Mouse (Mus musculus) small intestine, adult 2 months (tissue): ENCODE measurements around the gene Pnpla1. TPM values are rescaled to one million over a fixed set of nuclear protein-coding genes. Genes with fewer than 3 reads are reported as not detected.

ENCODE experiments used
- H3K27ac ChIP-seq: fragments of 200-500 bp; 2 replicates; pipeline ENCODE4 v1.5.1; 2012; ENCODE audit warnings: low read depth, low read length, control low read depth, inconsistent platforms; ENCODE audit not compliant: insufficient read depth
- H3K27me3 ChIP-seq: fragments of 200-500 bp; 2 replicates; pipeline ENCODE4 v1.6.1; 2012; ENCODE audit warnings: mild to moderate bottlenecking, moderate library complexity, low read length, inconsistent platforms; ENCODE audit not compliant: control insufficient read depth, insufficient read depth
- H3K36me3 ChIP-seq: fragments of 200-500 bp; 2 replicates; pipeline ENCODE4 v1.6.1; 2012; ENCODE audit warnings: mild to moderate bottlenecking, low read length, control low read depth, inconsistent platforms; ENCODE audit not compliant: control insufficient read depth, insufficient read depth
- H3K4me1 ChIP-seq: fragments of 200-500 bp; 2 replicates; pipeline ENCODE4 v1.6.1; 2012; ENCODE audit warnings: low read length, inconsistent platforms, mixed read lengths; ENCODE audit not compliant: control insufficient read depth, insufficient read depth, insufficient read length
- H3K4me3 ChIP-seq: fragments of 200-500 bp; 2 replicates; pipeline ENCODE4 v1.5.1; 2012; ENCODE audit warnings: low read depth, mild to moderate bottlenecking, control low read depth, inconsistent platforms, low read length, moderate library complexity
- CTCF ChIP-seq: fragments of 200-500 bp; IDR thresholded peaks from 2 replicates; pipeline ENCODE4 v1.5.1; 2012; ENCODE audit warnings: low read depth, mild to moderate bottlenecking, control low read depth, inconsistent platforms, low read length, moderate library complexity, mixed read lengths; ENCODE audit not compliant: insufficient replicate concordance, insufficient read length; ENCODE audit errors: extremely low read depth
- POLR2A ChIP-seq: fragments of 200-500 bp; IDR thresholded peaks from 2 replicates; pipeline ENCODE4 v1.6.1; 2012; ENCODE audit warnings: low read depth, mild to moderate bottlenecking, control low read depth, inconsistent platforms, low read length, moderate library complexity
- WGBS: fragments of 180-500 bp; shearing (Covaris S2); methylation state at CpG from one replicate; pipeline ENCODE4 v1.1.7; 2018; 5-methylcytosine and 5-hydroxymethylcytosine counted together
- polyA plus RNA-seq: library from polyadenylated mRNA; depleted of rRNA; stranded (reverse); fragments of >200 nt; gene quantifications from 2 replicates; pipeline ENCODE4 v1.2.3, GENCODE M21; 2012

Pnpla1 gene
- polyA plus RNA-seq, 1 experiment = 0.77 TPM

- TF ChIP-seq POLR2A = no peak
- peak; percentile 51; the same call in 1 of the 2 replicates for TF ChIP-seq CTCF
- peaks cover 14% of the 10 kb centered on the region; the same call in 1 of the 2 replicates for H3K36me3 ChIP-seq
Observed at GRCm38 (mm10) chr17:28910139-28910538, 51.9 kb downstream of the Pnpla1 start.

GRCm38 (mm10) chr17:28913200-28913599, 55.0 kb downstream of the Pnpla1 start:
- H3K27ac ChIP-seq = peak overlapping the region; percentile 84
- H3K36me3 ChIP-seq = peaks cover 6% of the 10 kb centered on the region; the same call in 1 of the 2 replicates
- peak overlapping the region; percentile 42; the same call in 1 of the 2 replicates for H3K4me3 ChIP-seq
- 16% methylated on average over 5 of the region's 5 CpGs for whole genome bisulfite sequencing
- no peaks in the 10 kb centered on the region for H3K27me3 ChIP-seq
- peaks cover 21% of the 10 kb centered on the region; the same call in 1 of the 2 replicates for H3K4me1 ChIP-seq
- TF ChIP-seq POLR2A (no peak), CTCF (no peak)

More at GRCm38 (mm10) chr17:28910139-28910538, 51.9 kb downstream of the Pnpla1 start:
- no peaks in the 10 kb centered on the region for H3K27me3 ChIP-seq
- peaks cover 21% of the 10 kb centered on the region; the same call in 1 of the 2 replicates for H3K4me1 ChIP-seq
- 0 out of 2 replicates have a peak overlapping the region, but pooled peaks have one; percentile 2 for H3K4me3 ChIP-seq
- no peak overlapping the region for H3K27ac ChIP-seq
- 31% methylated on average over 7 of the region's 7 CpGs for WGBS

GRCm38 (mm10) chr17:28913940-28914339, 55.7 kb downstream of the Pnpla1 start:
- Histone ChIP-seq H3K4me1 (peaks cover 21% of the 10 kb centered on the region; the same call in 1 of the 2 replicates), H3K4me3 (peak overlapping the region; percentile 60), H3K36me3 (0 out of 2 replicates have a peak, but pooled peaks cover 2% of the 10 kb centered on the region), H3K27me3 (no peaks in the 10 kb centered on the region), H3K27ac (peak overlapping the region; percentile 84)
- TF ChIP-seq CTCF = no peak
- no peak for TF ChIP-seq POLR2A
- WGBS = 29% methylated on average over 6 of the region's 6 CpGs

GRCm38 (mm10) chr17:28915060-28915628, 56.9 kb downstream of the Pnpla1 start, which contains the start of gene 4930539E08Rik:
Gene 4930539E08Rik, minus strand, starts transcription at chr17:28915324.
- Histone ChIP-seq H3K27me3 (no peaks in the 10 kb centered on the region), H3K36me3 (no peaks in the 10 kb centered on the region), H3K4me3 (peak within 1 kb of the TSS; percentile 60), H3K27ac (peak within 1 kb of the TSS; percentile 84), H3K4me1 (peaks cover 19% of the 10 kb centered on the region; the same call in 1 of the 2 replicates)
- TF ChIP-seq POLR2A = peak; percentile 75; the same call in 1 of the 2 replicates
- TF ChIP-seq CTCF = no peak
- WGBS = 39% methylated on average over 12 of the region's 12 CpGs

- Histone ChIP-seq H3K27ac (no peak overlapping the region), H3K4me3 (no peak overlapping the region), H3K4me1 (peaks cover 19% of the 10 kb centered on the region; the same call in 1 of the 2 replicates), H3K27me3 (no peaks in the 10 kb centered on the region), H3K36me3 (no peaks in the 10 kb centered on the region)
- WGBS = 96% methylated on average over 1 of the region's 1 CpGs
- TF ChIP-seq POLR2A = no peak
- no peak for TF ChIP-seq CTCF
Observed at GRCm38 (mm10) chr17:28916520-28916919, 58.3 kb downstream of the Pnpla1 start.

- H3K27ac ChIP-seq = peak overlapping the region; percentile 20; the same call in 1 of the 2 replicates
- H3K4me3 ChIP-seq = peak overlapping the region; percentile 11; the same call in 1 of the 2 replicates
- WGBS = 26% methylated on average over 8 of the region's 8 CpGs
- H3K4me1 ChIP-seq = peaks cover 15% of the 10 kb centered on the region; the same call in 1 of the 2 replicates
- no peaks in the 10 kb centered on the region for H3K36me3 ChIP-seq
- H3K27me3 ChIP-seq = no peaks in the 10 kb centered on the region
- TF ChIP-seq CTCF = no peak
- TF ChIP-seq POLR2A = no peak
Observed at GRCm38 (mm10) chr17:28921086-28921485, 62.9 kb downstream of the Pnpla1 start.

GRCm38 (mm10) chr17:28922096-28922495, 63.9 kb downstream of the Pnpla1 start:
- WGBS = 58% methylated on average over 6 of the region's 6 CpGs
- TF ChIP-seq POLR2A = no peak
- no peak for TF ChIP-seq CTCF
- no peak overlapping the region for H3K4me3 ChIP-seq

More at GRCm38 (mm10) chr17:28922096-28922495, 63.9 kb downstream of the Pnpla1 start:
- no peaks in the 10 kb centered on the region for H3K27me3 ChIP-seq
- no peaks in the 10 kb centered on the region for H3K36me3 ChIP-seq
- peaks cover 18% of the 10 kb centered on the region; the same call in 1 of the 2 replicates for H3K4me1 ChIP-seq
- H3K27ac ChIP-seq = no peak overlapping the region
